Mouse (Mus musculus): ENCODE data around the gene Asic5.

GRCm38 (mm10) chr3:82029229-82029628 lies 47.1 kb downstream of the Asic5 start:
- TF ChIP-seq CTCF (IDR thresholded peaks at IDR 0.05; ENCODE audit: low read depth) = peak; percentile 90
- TF ChIP-seq EP300 (IDR thresholded peaks at IDR 0.05; ENCODE audit: low read depth) = no peak
